Mouse (Mus musculus) heart, postnatal 0 days (tissue): ENCODE measurements at regions not wholly inside any gene's neighbourhood (a gene's known extent, or its start where the extent isn't known, plus 50 kb on each side); places are given as distances from the start of the nearest gene placed in this dataset.

Experiments used
- ATAC-seq: fragments of 200-750 bp; cut with Nextera tagmentation; 2 replicates; pipeline ENCODE4 v1.8.0; 2017; ENCODE audit warnings: low read depth, moderate number of reproducible peaks, moderate library complexity; ENCODE audit not compliant: insufficient read depth
- DNase-seq: peaks from one replicate; pipeline ENCODE4 v3.0.0-alpha.2; 2016; ENCODE audit warnings: low spot score
- H3K27ac ChIP-seq: fragments of 300-500 bp; sonication (generic); 2 replicates; pipeline ENCODE4 v1.5.1; 2014; ENCODE audit warnings: low read depth, mild to moderate bottlenecking
- H3K27me3 ChIP-seq: fragments of 300-500 bp; sonication (generic); 2 replicates; pipeline ENCODE4 v1.6.1; 2014; ENCODE audit warnings: low read length, mixed read lengths; ENCODE audit not compliant: control insufficient read depth, insufficient read depth
- H3K36me3 ChIP-seq: fragments of 300-500 bp; sonication (generic); replicated peaks from 2 replicates; pipeline ENCODE4 v1.6.1; 2014; ENCODE audit warnings: low read length, mixed read lengths; ENCODE audit not compliant: control insufficient read depth, insufficient read depth
- H3K4me1 ChIP-seq: fragments of 300-500 bp; sonication (generic); 2 replicates; pipeline ENCODE4 v1.6.1; 2014; ENCODE audit warnings: antibody characterized with exemption; ENCODE audit not compliant: control insufficient read depth, insufficient read depth
- H3K4me2 ChIP-seq: fragments of 300-500 bp; sonication (generic); 2 replicates; pipeline ENCODE4 v1.6.1; 2014; ENCODE audit warnings: low read depth, mild to moderate bottlenecking, low read length, moderate library complexity
- H3K4me3 ChIP-seq: fragments of 300-500 bp; sonication (generic); 2 replicates; pipeline ENCODE4 v1.5.1; 2014; ENCODE audit warnings: low read depth, low read length
- H3K9ac ChIP-seq: fragments of 300-500 bp; sonication (generic); replicated peaks from 2 replicates; pipeline ENCODE4 v1.6.1; 2014; ENCODE audit warnings: low read depth, low read length, mixed read lengths
- H3K9me3 ChIP-seq: fragments of 300-500 bp; sonication (generic); replicated peaks from 2 replicates; pipeline ENCODE4 v1.6.1; 2016; ENCODE audit warnings: low read length; ENCODE audit not compliant: control insufficient read depth
- CTCF ChIP-seq: IDR thresholded peaks from 2 replicates; pipeline ENCODE4 v1.5.1; 2016; ENCODE audit warnings: antibody characterized with exemption, control low read depth, low read depth
- EP300 ChIP-seq: IDR thresholded peaks from 2 replicates; pipeline ENCODE4 v1.6.1; 2016; ENCODE audit warnings: antibody characterized with exemption, low read depth
- WGBS: fragments of 180-500 bp; shearing (Covaris S2); extraction: QIAGEN DNeasy Blood & Tissue Kit; methylation state at CpG from one replicate; pipeline ENCODE4 v1.1.7; 2014; 5-methylcytosine and 5-hydroxymethylcytosine counted together

- Histone ChIP-seq H3K4me2 (no peak overlapping the region), H3K9ac (no peak overlapping the region), H3K27ac (no peak overlapping the region)
These were observed 211.2 kb upstream of the Cited2 start for GRCm38 (mm10) chr10:17511779-17512335.

DNA sequence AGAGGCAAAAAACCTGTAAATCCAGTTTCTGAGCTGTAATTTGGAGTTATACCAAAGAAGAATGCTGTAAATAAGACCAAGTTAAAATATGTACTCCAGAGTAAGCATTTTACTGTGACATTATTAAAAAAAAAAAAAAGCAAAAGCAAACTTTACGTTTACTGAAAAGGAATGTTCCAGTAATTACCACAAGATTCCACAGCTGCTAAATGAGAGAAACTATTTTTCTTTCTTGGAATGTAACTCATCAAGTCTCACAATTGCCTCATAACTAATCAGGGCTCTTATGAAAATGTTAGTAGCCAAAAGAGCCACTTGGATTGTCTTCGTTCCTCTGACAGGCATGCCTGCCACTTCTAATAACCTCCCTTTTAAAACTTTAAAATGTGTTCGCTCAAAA is 210.5 kb upstream of the Cited2 start:
- H3K4me2 ChIP-seq, result no peak overlapping the region
- DNase-seq (no peak), ATAC-seq (no peak)
- 70% methylated on average over 3 of the region's 3 CpGs for WGBS
- no peaks in the 10 kb centered on the region for H3K27me3 ChIP-seq
- TF ChIP-seq CTCF (no peak), EP300 (no peak)
- H3K9ac ChIP-seq, result no peak overlapping the region
- H3K9me3 ChIP-seq, result no peaks in the 10 kb centered on the region
- no peaks in the 10 kb centered on the region for H3K4me1 ChIP-seq
- no peak overlapping the region for H3K27ac ChIP-seq
- H3K36me3 ChIP-seq, result no peaks in the 10 kb centered on the region
- H3K4me3 ChIP-seq, result no peak overlapping the region

More at GRCm38 (mm10) chr10:17511779-17512335, 211.2 kb upstream of the Cited2 start:
- no peak for ATAC-seq
- Histone ChIP-seq H3K4me1 (no peaks in the 10 kb centered on the region), H3K27me3 (no peaks in the 10 kb centered on the region), H3K4me3 (no peak overlapping the region), H3K9me3 (no peaks in the 10 kb centered on the region), H3K36me3 (no peaks in the 10 kb centered on the region)
- 48% methylated on average over 12 of the region's 12 CpGs for WGBS
- DNase-seq, result no peak
- TF ChIP-seq CTCF (no peak), EP300 (no peak)

GRCm38 (mm10) chr10:17513756-17514155 is 209.3 kb upstream of the Cited2 start:
- TF ChIP-seq CTCF (no peak), EP300 (no peak)
- no peak overlapping the region for H3K4me3 ChIP-seq
- H3K4me2 ChIP-seq, result no peak overlapping the region
- no peaks in the 10 kb centered on the region for H3K4me1 ChIP-seq
- H3K27me3 ChIP-seq, result no peaks in the 10 kb centered on the region
- no peaks in the 10 kb centered on the region for H3K36me3 ChIP-seq
- no peaks in the 10 kb centered on the region for H3K9me3 ChIP-seq
- WGBS, result 73% methylated on average over 6 of the region's 6 CpGs
- no peak overlapping the region for H3K9ac ChIP-seq
- ATAC-seq (no peak), DNase-seq (no peak)
- H3K27ac ChIP-seq, result no peak overlapping the region

DNA sequence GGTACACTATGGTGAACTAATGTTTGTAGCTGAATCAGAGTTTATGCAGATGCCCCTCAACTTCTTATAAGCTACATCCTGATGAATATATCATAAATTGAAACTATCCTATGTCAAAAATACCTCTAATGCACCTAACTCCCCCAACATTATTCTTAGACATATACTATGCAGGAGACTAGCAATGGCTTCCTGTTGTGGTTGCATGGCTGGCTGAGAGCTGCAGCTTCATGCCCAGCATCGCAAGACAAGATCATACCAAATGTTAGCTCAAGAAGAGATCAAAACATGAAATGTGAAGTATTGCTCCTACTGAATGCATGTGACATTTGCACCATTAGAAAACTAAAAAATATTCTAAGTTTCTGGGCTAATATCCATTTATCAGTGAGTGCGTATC is 206.9 kb upstream of the Cited2 start:
- no peak for ATAC-seq
- Histone ChIP-seq H3K4me3 (no peak overlapping the region), H3K9ac (no peak overlapping the region), H3K4me1 (no peaks in the 10 kb centered on the region), H3K36me3 (no peaks in the 10 kb centered on the region), H3K4me2 (no peak overlapping the region), H3K27me3 (no peaks in the 10 kb centered on the region), H3K9me3 (no peaks in the 10 kb centered on the region), H3K27ac (no peak overlapping the region)
- no peak for DNase-seq
- TF ChIP-seq EP300 (no peak), CTCF (no peak)
- 92% methylated on average over 2 of the region's 2 CpGs for WGBS

DNA sequence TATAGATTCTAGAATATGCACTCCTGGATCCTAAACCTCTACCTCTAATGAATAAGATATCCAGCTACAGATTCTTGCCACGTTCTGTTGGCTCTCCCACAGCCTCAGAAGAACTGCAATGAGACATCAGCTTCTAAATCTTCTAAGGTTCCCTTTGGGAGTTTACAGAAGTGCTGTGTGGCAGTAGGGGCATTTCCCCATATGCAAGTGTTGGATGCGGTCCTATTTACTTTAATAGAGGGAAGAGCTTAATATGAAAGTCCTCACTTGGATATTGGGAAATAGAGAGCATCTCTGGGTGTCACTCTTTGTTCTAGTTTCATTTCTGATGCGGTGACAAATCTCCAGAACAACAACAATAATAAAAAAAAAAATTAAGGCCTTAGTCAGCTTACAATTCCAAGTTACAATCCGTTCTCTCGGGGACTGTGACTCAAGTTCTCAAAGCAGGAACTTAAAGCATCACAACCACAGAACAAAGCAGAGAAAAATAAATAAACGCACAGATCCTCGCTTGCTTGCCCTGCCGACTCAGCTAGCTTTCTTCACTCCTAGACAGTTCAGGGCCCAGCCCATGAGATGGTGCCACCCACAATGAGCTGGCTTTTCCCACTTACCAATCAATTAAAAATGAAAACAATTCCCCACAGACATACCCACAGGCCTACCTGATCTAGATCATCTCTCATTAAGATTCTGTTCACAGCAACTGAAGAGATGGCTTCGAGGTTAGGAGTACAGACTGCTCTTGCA is 204.4 kb upstream of the Cited2 start:
- no peak overlapping the region for H3K9ac ChIP-seq
- no peaks in the 10 kb centered on the region for H3K4me1 ChIP-seq
- no peaks in the 10 kb centered on the region for H3K27me3 ChIP-seq
- WGBS, result 65% methylated on average over 9 of the region's 9 CpGs
- DNase-seq (no peak), ATAC-seq (no peak)
- no peak overlapping the region for H3K4me2 ChIP-seq
- H3K4me3 ChIP-seq, result no peak overlapping the region
- TF ChIP-seq CTCF (no peak), EP300 (no peak)
- H3K9me3 ChIP-seq, result no peaks in the 10 kb centered on the region
- no peaks in the 10 kb centered on the region for H3K36me3 ChIP-seq
- H3K27ac ChIP-seq, result no peak overlapping the region

GRCm38 (mm10) chr10:17522026-17522541 is 200.9 kb upstream of the Cited2 start:
- H3K4me2 ChIP-seq, result no peak overlapping the region
- TF ChIP-seq CTCF, result no peak
- no peak for TF ChIP-seq EP300
- H3K9ac ChIP-seq, result no peak overlapping the region
- H3K9me3 ChIP-seq, result no peaks in the 10 kb centered on the region
- peak overlapping the region; percentile 38; the same call in 1 of the 2 replicates for H3K27ac ChIP-seq
- peak; percentile 15 for DNase-seq
- H3K4me3 ChIP-seq, result no peak overlapping the region
- 49% methylated on average over 5 of the region's 5 CpGs for WGBS
- H3K4me1 ChIP-seq, result no peaks in the 10 kb centered on the region
- no peak for ATAC-seq
- no peaks in the 10 kb centered on the region for H3K36me3 ChIP-seq
- no peaks in the 10 kb centered on the region for H3K27me3 ChIP-seq
